Mouse (Mus musculus) heart, postnatal 10 days (tissue): ENCODE measurements at regions not wholly inside any gene's neighbourhood (a gene's known extent, or its start where the extent isn't known, plus 50 kb on each side); places are given as distances from the start of the nearest gene placed in this dataset.

Source experiments
- DNase-seq, 2 experiments: peaks; one replicate each; pipeline ENCODE4 v3.0.0; 2021
- intact Hi-C: fragments of 180-260 bp; cut with DNase I; formaldehyde crosslinking; loops from one replicate; pipeline ENCODE4 v1.15.1; 2025

DNA sequence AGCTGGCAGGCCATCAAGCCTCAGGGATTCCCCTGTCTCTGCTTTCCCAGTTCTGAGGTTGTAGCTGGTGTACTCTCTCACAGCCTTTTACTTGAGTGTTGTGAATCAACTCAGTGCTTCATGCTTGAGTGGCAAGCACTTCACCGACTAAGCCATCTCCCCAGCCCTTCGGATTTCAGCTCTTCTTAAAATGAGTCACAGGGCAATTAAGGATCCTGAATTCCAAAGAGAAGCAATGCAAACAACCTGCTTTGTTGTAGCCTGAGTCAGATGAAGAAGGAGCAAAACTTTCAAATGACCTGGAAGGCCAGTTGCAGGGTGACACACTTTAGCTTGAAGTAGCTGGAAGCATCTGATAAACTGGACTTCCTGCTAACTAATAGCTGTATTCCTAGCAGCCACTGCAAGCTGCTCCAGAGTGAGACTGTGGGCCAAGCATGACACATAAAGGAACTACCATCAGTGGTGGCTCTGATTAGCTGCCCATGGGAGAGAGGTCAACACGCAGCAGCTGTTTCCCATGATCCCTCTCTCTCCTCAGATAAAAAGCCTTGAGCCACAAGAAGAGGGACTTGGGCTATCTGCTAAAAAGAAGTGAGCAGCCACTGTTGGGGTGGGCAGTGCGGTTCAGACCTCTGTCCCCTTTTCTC is 285.4 kb upstream of the Sdk2 start:
- DNase-seq: peak; percentile 62 to 65
- intact Hi-C loops: no loop called here

DNA sequence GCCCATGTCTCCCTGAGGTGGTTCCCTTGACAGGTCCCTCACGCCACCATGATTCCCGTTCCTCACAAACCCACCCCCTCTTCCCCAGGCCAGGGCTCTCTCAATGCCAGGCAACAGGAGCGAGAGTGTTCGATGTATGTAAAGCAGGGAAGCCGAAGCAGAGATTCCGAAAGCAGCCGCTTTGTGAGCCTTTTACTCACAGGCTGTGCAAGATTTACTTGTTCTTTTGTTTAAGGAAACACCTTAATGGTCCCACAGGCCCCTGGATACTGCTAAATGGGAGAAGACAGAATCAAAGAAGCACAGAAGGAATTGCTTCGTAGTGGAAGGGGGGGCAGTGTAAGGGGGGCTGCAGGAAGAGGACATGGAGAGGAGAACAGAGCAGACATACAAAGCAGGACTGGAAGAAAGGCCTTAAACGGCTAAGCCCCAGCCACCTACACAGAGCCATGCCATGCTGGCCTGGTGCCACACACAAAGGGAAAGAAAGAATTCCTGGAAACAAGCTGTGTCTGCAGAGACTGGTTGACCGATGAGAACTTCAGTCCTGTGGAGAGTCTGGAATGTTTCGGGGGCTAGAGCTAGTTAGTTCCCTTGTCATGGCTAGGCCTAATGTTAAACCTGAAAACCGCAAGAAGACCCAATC is 270.1 kb upstream of the Sdk2 start:
- intact Hi-C loops: no loop called here
- no peak for DNase-seq

DNA sequence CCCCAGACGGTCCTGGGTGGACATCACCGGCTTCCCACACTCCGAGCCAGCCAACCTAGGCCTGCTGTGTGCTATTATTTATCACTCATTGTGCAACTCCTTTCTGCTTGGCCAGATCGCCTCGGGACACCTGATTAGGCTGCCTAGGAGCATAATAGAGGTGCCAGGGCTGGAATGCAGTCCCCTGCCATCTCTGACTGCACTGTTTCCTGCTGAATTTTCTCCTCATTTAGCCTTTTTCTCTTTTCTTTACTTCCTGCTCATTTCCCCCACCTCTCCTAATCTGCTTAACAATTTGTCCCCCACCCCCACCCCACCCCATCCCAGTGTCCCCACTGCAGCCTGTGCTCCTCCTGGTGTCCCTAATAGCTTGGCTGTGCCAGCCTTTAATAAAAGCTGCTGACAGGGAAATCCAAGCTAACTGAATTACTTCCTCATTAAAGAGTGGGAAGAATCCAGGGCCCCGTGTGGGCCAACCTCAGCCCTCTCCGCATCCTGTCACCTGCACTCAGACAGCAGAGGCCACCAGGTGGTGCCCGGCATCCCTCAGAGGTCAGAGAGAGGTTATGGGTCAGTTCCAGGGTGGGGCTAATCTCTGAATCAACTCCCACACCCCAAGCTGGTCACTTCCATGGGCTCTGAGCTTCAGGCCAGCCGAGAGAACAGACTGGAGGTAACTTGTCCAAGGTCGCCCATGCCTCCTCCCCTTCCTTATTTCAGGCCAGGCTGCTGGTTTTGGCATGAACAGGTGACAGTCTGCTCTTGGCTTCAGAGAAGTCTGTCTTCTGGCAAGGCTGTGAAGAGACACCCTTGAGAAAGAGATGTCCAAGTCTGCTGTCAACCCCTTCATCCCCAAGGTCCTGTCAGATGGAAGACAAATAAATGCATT is 269.3 kb upstream of the Sdk2 start:
- intact Hi-C loops: no loop called here
- no peak for DNase-seq

DNA sequence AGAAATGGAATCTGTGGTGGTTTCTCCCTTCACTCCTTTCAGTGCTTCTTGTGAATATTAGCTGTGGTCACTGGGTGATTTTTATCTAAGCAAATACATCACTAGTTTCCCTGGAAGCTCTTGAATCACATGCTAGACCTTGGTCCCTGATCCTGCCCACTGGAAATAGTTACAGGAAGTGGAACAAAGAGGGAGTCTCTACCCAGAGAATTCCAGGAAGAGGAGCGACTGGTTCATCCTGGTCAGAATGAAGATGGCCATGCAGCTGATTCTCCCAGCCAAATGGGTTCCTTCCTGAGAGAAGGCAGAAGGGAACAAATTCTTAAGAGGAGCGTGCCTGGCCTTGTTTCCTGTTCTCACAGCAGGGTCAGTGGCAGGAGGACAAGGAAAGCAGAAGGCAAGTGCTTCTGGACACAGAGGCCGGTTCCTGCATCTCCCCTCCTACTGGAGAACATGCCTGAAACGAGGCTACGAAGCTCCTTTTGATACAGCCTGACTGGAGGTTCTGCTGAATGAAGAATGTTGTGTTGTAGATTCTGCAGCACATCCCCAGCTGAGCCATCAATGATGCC is 264.8 kb upstream of the Sdk2 start:
- peak in 1 of 2 experiments; percentile 11 for DNase-seq
- intact Hi-C loops: no loop called here

DNA sequence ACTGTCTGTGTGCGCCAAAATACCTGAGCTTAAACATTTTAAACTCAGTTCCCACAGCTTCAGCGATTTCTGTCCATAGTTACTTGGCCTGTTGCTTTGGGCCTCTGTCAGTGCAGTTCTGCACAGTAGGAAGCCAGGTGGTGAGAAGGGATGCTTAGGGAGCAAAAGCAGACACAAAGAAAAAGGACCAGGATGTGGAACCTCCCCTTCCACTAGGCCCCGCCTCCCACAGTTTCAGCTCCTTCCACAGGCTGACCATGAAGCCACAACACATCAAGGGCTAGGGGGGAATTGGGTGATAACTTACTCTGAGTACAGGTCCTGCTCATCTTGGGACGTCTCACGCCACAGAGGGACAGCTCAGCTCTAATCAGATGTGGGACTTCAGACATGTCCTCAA is 263.5 kb upstream of the Sdk2 start:
- intact Hi-C loops: no loop called here
- DNase-seq: no peak

DNA sequence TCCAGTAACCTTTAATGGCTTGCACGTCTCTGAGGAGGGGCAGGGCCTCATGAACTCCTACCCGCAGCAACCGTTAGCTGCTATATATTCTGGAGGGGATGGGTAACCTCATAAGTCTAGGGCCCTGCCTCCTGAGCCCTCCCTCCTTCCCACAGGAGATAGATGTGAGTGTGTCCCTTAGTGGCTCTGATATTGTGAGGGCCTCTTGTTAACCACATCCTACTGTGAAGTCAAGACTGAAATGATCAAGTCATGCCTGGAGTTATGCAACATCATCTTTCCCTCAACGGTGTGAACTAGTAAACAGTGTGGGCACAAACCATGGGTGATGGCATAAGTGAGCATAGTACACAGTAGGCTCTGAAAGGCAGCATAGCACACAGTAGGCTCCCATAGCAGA is 255.8 kb upstream of the Sdk2 start:
- DNase-seq: no peak
- intact Hi-C loops: no loop called here

DNA sequence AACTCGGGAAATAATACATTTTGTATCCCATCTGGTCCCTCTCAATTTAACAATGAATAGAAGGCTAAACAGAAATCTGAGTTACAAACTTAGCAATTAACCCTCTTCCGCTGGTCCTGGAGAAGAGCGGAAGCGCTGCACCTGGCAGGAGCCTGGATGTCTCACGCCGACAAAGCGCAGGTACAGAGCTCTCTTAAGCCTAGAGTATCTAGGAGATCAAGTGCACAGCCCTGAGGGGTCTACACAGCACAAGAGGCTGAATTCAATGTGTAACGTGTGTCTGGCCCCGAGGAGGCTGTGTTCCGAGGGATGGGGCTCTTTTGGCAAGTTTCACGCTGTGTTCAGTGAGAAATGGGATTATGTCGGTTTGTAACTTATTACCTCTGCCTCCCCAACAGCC is 255.1 kb upstream of the Sdk2 start:
- intact Hi-C loops: no loop called here
- no peak for DNase-seq

DNA sequence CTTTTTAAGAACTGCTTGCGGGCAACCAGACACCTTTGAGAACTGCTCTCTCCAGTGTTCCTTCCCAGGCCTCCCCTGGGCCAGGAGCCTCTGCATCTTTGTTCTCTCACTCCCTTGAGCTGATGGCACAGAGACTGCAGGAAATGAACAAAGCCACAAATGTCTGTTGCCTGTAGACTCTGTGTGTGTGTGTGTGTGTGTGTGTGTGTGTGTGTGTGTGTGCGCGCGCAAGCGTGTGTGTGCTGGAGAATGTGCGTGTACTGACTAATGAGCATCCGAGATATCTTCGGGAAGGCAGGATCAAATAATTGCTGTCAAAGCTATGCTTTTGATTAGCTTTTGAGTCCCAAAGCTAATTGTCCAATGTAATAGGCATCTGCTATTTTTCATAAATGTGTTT is 254.7 kb upstream of the Sdk2 start:
- intact Hi-C loops: no loop called here
- no peak for DNase-seq

DNA sequence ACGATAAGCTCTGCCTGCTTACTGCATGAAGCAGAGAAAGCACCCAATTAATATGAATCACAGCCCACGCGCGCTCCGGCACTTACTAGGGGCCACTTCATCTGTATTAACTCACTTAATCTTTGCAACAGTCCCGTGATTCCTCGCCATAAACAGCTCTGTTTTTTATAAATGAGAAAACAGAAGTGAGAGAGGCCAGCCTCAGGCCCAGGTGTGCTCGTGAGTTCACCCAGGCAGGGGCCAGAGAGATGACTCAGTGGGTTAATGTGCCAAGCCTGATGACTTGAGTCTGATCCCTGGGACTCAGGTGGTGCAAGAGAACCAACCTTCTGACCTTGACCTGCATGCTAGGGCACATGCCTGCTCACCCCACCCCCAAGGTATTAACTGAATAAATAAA is 248.4 kb upstream of the Sdk2 start:
- no peak for DNase-seq
- intact Hi-C loops: no loop called here

DNA sequence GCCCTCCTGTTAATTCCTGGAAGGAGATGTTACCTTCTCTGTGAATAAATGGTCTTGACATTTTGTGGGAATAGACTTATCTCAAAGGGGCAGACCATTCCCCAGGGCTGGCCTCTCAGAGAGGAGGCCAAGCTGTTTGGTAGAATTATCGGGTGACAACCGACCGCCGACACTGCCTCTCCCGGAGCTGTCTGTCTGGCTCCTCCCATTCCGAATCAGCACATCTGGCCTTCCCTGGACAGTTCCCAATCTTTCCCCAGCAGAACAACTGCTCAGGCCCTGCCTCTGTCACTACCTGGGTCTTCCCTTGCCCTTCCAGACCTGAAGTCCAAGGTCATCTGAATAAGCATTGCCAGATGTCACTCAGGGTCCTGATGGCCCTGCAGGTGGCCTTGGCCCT is 246.8 kb upstream of the Sdk2 start:
- intact Hi-C loops: no loop called here
- no peak for DNase-seq

DNA sequence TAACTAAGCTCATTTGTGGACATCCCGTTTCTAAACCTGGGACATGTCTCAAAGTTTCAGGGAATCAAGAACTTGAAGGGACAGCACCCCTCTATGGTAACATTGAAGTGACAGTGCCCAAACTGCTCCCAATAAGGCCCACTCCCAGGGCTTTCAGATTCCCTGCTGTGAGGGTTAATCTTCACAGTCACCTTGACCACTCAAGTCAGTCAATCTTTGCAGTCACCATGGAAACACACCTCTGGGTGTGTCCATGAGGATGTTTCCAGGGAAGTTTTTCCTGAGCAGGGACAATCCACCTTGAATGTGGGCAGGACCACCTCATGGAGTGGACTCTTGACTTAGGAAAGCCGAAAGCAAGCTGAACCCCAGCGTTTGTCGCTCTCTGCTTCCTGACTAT is 244.8 kb upstream of the Sdk2 start:
- no peak for DNase-seq
- intact Hi-C loops: no loop called here

DNA sequence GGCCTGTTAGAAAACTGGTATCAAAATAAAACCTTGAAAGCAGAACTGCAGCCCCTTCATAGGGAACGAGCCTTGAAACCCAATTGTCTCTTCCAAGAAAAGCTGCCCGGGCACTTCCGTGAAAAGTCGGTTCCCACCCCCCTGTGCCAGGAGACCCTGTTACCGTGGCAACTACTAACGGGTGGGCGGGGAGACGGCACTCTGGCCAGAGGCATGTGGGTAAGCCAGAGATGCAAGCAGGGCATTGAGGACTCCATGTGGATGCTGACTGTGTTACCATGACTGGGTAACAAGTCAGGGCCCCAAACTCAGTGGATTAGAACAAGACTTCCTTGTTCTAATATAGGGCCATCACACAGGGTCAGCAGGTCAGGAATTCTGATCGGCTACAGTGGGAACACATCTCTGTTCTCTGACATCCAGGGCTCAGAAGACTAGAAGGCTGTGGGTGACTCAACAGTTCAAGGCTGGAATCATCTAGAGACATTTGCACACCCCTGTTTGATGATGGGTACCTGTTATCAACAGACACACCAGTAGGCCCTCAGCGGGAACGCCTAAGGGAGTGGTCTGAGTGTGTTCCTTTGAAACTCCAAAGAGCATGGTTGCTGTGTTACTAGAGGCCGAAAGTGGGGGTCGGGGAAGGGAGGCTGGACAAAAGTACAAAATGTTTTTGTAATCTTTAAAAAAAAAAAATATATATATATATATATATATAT is 236.9 kb upstream of the Sdk2 start:
- intact Hi-C loops: no loop called here

DNA sequence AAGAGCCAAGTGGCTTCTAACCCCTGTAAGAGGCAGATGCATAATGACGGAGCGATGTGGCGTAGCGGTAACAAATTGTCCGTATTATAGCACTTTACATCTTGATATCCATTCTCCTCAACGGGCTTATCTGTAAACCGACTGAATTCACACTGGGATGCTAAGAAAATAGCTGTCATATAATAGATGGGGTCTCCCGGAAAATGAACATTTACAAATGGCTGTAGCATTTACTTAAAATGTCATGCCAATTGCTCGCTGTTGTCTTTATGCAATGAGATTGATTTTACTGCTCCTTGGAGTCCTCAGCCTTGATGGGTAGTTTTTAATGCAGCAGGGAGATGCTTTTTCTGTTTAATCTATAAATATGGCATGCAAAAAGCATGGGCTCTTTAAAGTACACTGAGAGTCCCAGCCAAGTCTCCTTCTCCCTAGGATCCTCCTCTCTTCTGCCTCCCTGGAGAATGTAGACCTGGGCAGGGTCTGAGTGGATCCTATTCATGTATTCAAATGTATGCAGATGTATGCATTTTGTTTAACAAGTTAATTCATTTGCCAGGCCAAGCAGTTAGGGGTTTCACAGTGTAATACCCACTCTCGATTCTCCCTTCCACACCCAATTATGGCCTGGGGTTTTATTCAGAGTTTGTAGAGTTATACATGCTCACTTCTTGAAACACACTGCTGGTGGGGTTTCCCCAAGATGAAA is 233.9 kb upstream of the Sdk2 start:
- DNase-seq: no peak
- intact Hi-C loops: no loop called here

More for the DNA sequence above, 236.9 kb upstream of the Sdk2 start:
- no peak for DNase-seq

DNA sequence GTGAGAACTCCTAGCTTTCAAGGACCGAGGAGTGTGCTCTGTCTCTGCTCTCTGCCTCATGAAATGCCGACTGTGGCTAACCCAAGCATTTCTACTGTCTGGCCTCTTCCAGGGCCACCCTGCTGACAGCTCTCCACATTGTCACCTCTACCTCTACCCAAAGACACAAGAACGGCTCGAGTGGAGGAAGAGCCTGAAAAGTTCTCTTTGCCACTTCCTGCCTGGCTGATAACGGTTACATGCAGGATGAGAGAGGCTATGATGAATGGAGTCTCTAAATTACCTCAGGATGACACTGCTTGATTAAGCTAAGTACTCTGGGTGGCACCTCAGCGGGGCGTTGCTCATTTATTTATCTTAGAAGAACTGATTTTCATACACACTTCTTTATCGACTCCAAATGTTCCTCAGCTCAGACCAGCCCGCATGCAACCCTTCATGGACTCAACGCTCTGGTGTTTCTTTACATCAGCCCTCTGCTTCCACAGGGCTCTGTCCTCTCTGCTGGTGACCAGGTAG is 230.0 kb upstream of the Sdk2 start:
- intact Hi-C loops: no loop called here

DNA sequence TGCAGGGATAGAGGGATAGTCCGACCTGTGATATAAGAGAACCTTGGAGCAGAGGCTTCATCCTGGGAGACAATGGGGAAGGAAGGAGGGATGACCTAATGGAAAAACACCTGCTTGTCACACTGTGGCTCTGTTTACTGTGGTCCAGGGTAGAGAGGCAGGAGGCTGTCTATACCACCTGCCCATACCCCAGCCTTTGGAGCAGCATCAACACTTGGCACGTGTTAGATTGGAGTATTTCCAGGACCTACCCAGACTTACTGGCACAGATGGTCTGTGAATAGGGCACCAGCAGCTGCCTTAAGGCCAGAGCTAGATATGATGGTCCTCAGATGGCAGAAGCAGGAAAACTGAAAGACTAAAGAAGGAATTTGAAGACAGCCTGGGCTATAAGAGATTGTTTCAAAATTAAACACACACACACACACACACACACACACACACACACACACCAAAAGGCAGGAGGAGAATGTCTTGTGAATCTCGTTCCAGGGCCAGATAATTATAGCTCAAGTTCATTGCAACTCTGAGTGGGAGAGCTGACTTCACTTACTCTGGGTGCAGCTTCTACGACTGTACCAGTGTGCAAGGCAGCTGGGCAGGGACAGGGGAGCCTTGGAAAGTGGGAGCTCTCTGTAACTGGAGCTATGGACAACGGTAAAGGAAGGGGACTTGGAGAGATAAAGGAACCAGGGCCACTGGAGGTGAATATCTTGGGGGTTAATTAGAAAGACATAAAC is 227.8 kb upstream of the Sdk2 start:
- DNase-seq: no peak
- intact Hi-C loops: no loop called here

More for the DNA sequence above, 230.0 kb upstream of the Sdk2 start:
- no peak for DNase-seq

DNA sequence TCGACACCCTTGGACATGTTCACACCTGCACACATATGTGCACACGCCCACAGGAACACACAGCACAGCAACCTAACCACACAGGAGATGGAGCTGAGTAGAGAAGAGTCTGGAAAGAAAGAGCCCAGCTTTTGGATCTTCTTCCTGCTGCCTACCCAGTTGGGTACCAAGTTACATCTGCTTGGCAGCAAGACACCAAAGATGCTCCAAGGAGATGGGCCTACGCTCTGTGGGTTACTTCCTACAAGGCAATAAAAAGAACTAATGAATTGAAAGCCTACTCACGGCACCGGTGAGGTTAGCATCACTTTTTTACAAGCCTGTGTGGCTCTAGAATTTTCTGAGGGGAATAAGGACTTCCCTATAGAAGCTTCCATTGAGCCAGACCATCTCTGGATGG is 224.4 kb upstream of the Sdk2 start:
- intact Hi-C loops: no loop called here
- DNase-seq: no peak

DNA sequence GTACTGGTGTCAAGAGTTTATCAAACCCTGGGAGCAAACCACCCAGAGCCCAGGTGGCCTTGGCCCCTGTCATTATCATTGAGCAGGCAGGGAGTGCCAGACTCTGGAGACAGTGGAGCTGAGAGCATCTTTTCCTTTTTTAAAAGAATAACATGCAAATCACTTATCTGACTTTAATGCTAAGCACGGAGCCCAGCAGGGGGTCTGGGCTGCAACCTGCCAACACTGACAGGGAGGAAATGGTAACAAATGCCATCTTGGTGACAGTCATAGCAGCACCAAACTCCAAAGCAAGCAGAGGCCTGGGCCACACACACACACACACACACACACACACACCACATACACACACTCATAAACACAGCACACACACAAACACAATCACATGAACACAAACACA is 223.1 kb upstream of the Sdk2 start:
- DNase-seq: no peak
- intact Hi-C loops: no loop called here

DNA sequence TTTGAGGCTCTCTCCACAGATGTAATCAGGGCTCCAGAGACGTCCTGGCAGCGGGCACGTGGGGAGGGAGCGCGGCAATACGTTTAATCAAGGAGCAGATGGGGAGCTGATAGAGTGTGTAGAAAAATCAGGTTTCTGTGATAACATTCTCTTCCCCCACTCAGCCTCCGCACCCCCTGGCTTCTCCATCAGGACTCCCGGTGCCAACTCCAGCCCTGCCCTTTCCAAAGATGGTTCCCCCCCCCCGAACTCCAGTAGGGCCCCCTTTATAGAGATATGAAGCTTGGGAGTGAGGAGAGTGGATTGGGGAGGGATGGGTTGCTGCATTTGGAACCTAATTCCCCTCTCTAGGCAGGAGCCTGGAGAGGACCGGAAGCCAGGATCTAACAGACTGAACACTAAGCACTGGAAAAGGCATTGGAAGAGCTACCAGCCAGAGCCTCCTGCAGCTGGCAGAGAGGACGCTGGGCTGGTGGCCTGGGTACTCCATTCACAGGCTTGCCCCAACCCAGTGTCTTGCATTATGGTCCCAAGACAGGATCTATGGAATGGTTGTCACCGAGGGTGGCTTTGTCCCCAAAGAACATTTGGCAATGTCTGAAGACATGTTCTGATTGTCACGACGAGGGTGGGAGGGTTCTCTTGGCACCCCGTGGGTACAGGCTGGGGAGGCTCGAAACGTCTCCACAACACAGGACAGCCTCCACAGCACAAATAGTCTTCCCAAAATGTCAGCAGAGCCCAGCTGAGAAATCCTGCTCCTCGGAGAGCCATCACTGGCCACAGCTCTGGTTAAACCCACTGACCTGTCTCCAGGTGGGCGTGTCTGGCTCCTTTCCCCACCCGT is 218.2 kb upstream of the Sdk2 start:
- no peak for DNase-seq
- intact Hi-C loops: no loop called here
